Mouse (Mus musculus) midbrain, postnatal 0 days (tissue): ENCODE measurements around the gene B230217C12Rik. TPM values are rescaled to one million over a fixed set of nuclear protein-coding genes. Genes with fewer than 3 reads are reported as not detected.

Source experiments
- ATAC-seq: fragments of 200-750 bp; cut with Nextera tagmentation; 2 replicates; pipeline ENCODE4 v1.8.0; 2017; ENCODE audit warnings: moderate number of reproducible peaks, mild to moderate bottlenecking, moderate TSS enrichment, moderate library complexity; ENCODE audit not compliant: low FRiP score
- DNase-seq: peaks from one replicate; pipeline ENCODE4 v3.0.0-alpha.2; 2015; ENCODE audit warnings: low spot score
- H3K27ac ChIP-seq: fragments of 300-500 bp; sonication (generic); 2 replicates; pipeline ENCODE4 v1.5.1; 2014; ENCODE audit warnings: low read depth, mild to moderate bottlenecking, low read length, mixed read lengths
- H3K27me3 ChIP-seq: fragments of 300-500 bp; sonication (generic); 2 replicates; pipeline ENCODE4 v1.6.1; 2014; ENCODE audit warnings: low read length, control low read depth, mixed read lengths; ENCODE audit not compliant: insufficient read depth
- H3K36me3 ChIP-seq: fragments of 300-500 bp; sonication (generic); 2 replicates; pipeline ENCODE4 v1.6.1; 2014; ENCODE audit warnings: low read length, control low read depth, mixed read lengths; ENCODE audit not compliant: insufficient read depth
- H3K4me1 ChIP-seq: fragments of 300-500 bp; sonication (generic); 2 replicates; pipeline ENCODE4 v1.6.1; 2014; ENCODE audit warnings: mild to moderate bottlenecking, control low read depth, antibody characterized with exemption, low read length, mixed read lengths; ENCODE audit not compliant: insufficient read depth
- H3K4me2 ChIP-seq: fragments of 300-500 bp; sonication (generic); 2 replicates; pipeline ENCODE4 v1.6.1; 2014; ENCODE audit warnings: low read depth, mild to moderate bottlenecking, low read length, mixed read lengths; ENCODE audit not compliant: poor library complexity, severe bottlenecking
- H3K4me3 ChIP-seq: fragments of 300-500 bp; sonication (generic); 2 replicates; pipeline ENCODE4 v1.5.1; 2014; ENCODE audit warnings: low read depth, mild to moderate bottlenecking, low read length, moderate library complexity
- H3K9ac ChIP-seq: fragments of 300-500 bp; sonication (generic); replicated peaks from 2 replicates; pipeline ENCODE4 v1.6.1; 2014; ENCODE audit warnings: mild to moderate bottlenecking, low read length, moderate library complexity, mixed read lengths; ENCODE audit not compliant: poor library complexity, severe bottlenecking
- H3K9me3 ChIP-seq: fragments of 300-500 bp; sonication (generic); 2 replicates; pipeline ENCODE4 v1.6.1; 2016; ENCODE audit warnings: low read length, control low read depth
- CTCF ChIP-seq: IDR thresholded peaks from 2 replicates; pipeline ENCODE4 v1.5.1; 2016; ENCODE audit warnings: antibody characterized with exemption, mild to moderate bottlenecking
- WGBS: fragments of 180-500 bp; shearing (Covaris S2); extraction: QIAGEN DNeasy Blood & Tissue Kit; methylation state at CpG from one replicate; pipeline ENCODE4 v1.1.7; 2014; 5-methylcytosine and 5-hydroxymethylcytosine counted together
- polyA plus RNA-seq: library from polyadenylated mRNA; unstranded; fragments of >200 nt; fragmentation: Nextera tagmentation; extraction: Ambion mirVana; gene quantifications from 2 replicates; pipeline ENCODE4 v1.2.1, GENCODE M21; 2015
- total RNA-seq: library from RNA; depleted of rRNA; stranded (reverse); fragments of >200 nt; gene quantifications from 2 replicates; pipeline ENCODE4 v1.2.3, GENCODE M21; 2014

The B230217C12Rik gene
- total and polyA plus RNA-seq, 2 experiments from 2014 or later, result 38.2 to 43.6 TPM

- H3K27ac ChIP-seq, result no peak overlapping the region
- no peak overlapping the region for H3K4me2 ChIP-seq
- H3K4me1 ChIP-seq, result no peaks in the 10 kb centered on the region
- H3K9ac ChIP-seq, result no peak overlapping the region
- H3K4me3 ChIP-seq, result no peak overlapping the region
- DNase-seq (no peak), ATAC-seq (no peak)
- H3K9me3 ChIP-seq, result no peaks in the 10 kb centered on the region
- no peaks in the 10 kb centered on the region for H3K36me3 ChIP-seq
- WGBS, result 73% methylated on average over 6 of the region's 6 CpGs
- no peak for TF ChIP-seq CTCF
- H3K27me3 ChIP-seq, result no peaks in the 10 kb centered on the region
These were observed 9.8 kb downstream of the B230217C12Rik start for GRCm38 (mm10) chr11:97850367-97850766.

- no peaks in the 10 kb centered on the region for H3K36me3 ChIP-seq
- no peak for DNase-seq
- ATAC-seq, result no peak
- no peak overlapping the region for H3K4me3 ChIP-seq
- H3K4me1 ChIP-seq, result no peaks in the 10 kb centered on the region
- H3K9ac ChIP-seq, result no peak overlapping the region
- TF ChIP-seq CTCF, result no peak
- no peak overlapping the region for H3K4me2 ChIP-seq
- H3K27ac ChIP-seq, result no peak overlapping the region
- H3K27me3 ChIP-seq, result no peaks in the 10 kb centered on the region
- WGBS, result 87% methylated on average over 2 of the region's 2 CpGs
- H3K9me3 ChIP-seq, result no peaks in the 10 kb centered on the region
These were observed 11.0 kb downstream of the B230217C12Rik start for GRCm38 (mm10) chr11:97851601-97852000.

GRCm38 (mm10) chr11:97855473-97855872 lies 14.9 kb downstream of the B230217C12Rik start:
- H3K27ac ChIP-seq, result no peak overlapping the region
- DNase-seq (no peak), ATAC-seq (no peak)
- H3K4me3 ChIP-seq, result no peak overlapping the region
- H3K4me1 ChIP-seq, result no peaks in the 10 kb centered on the region
- TF ChIP-seq CTCF, result no peak
- no peak overlapping the region for H3K4me2 ChIP-seq
- WGBS, result 90% methylated on average over 2 of the region's 2 CpGs
- H3K9me3 ChIP-seq, result no peaks in the 10 kb centered on the region
- no peaks in the 10 kb centered on the region for H3K27me3 ChIP-seq
- H3K36me3 ChIP-seq, result no peaks in the 10 kb centered on the region
- no peak overlapping the region for H3K9ac ChIP-seq

GRCm38 (mm10) chr11:97862148-97862547 lies 21.6 kb downstream of the B230217C12Rik start:
- H3K4me1 ChIP-seq, result no peaks in the 10 kb centered on the region
- H3K4me2 ChIP-seq, result no peak overlapping the region
- TF ChIP-seq CTCF, result no peak
- H3K9me3 ChIP-seq, result no peaks in the 10 kb centered on the region
- H3K36me3 ChIP-seq, result no peaks in the 10 kb centered on the region
- WGBS, result 83% methylated on average over 2 of the region's 2 CpGs
- H3K27me3 ChIP-seq, result no peaks in the 10 kb centered on the region
- no peak overlapping the region for H3K27ac ChIP-seq
- ATAC-seq (no peak), DNase-seq (no peak)
- H3K4me3 ChIP-seq, result no peak overlapping the region
- H3K9ac ChIP-seq, result no peak overlapping the region

GRCm38 (mm10) chr11:97865421-97865820 lies 24.8 kb downstream of the B230217C12Rik start:
- DNase-seq (no peak), ATAC-seq (no peak)
- Histone ChIP-seq H3K4me2 (no peak overlapping the region), H3K9ac (no peak overlapping the region), H3K4me1 (no peaks in the 10 kb centered on the region), H3K9me3 (no peaks in the 10 kb centered on the region), H3K36me3 (no peaks in the 10 kb centered on the region), H3K27me3 (no peaks in the 10 kb centered on the region), H3K4me3 (no peak overlapping the region), H3K27ac (no peak overlapping the region)
- no peak for TF ChIP-seq CTCF
- WGBS, result 89% methylated on average over 5 of the region's 5 CpGs

GRCm38 (mm10) chr11:97866091-97866888 lies 25.7 kb downstream of the B230217C12Rik start:
- Histone ChIP-seq H3K27me3 (no peaks in the 10 kb centered on the region), H3K4me1 (no peaks in the 10 kb centered on the region), H3K4me2 (no peak overlapping the region), H3K9me3 (no peaks in the 10 kb centered on the region), H3K9ac (no peak overlapping the region), H3K27ac (no peak overlapping the region), H3K36me3 (no peaks in the 10 kb centered on the region), H3K4me3 (no peak overlapping the region)
- TF ChIP-seq CTCF, result no peak
- 94% methylated on average over 3 of the region's 3 CpGs for WGBS
- DNase-seq (no peak), ATAC-seq (no peak)
